Mouse (Mus musculus): ENCODE measurements around the gene Hk3. TPM values are rescaled to one million over a fixed set of nuclear protein-coding genes. Genes with fewer than 3 reads are reported as not detected.

Gene Hk3
- polyA plus RNA-seq (2016; fragmentation: Nextera tagmentation; extraction: Ambion mirVana), result 0.58 TPM in 2 replicates

- Histone ChIP-seq H3K27me3 (ENCODE audit: poor library complexity, severe bottlenecking) (no peaks in the 10 kb centered on the region), H3K9me3 (no peaks in the 10 kb centered on the region; the same call in 1 of the 2 replicates), H3K4me1 (peaks cover 24% of the 10 kb centered on the region), H3K4me3 (no peak within 1 kb of the TSS), H3K27ac (no peak within 1 kb of the TSS), H3K36me3 (replicated peaks) (peaks cover 8% of the 10 kb centered on the region)
- WGBS, result 92% methylated on average over 13 of the region's 13 CpGs
- no peak for DNase-seq (ENCODE audit: extremely low spot score, low spot score)
These were observed at the start of gene Hk3 for GRCm38 (mm10) chr13:55021194-55021779. Hk3 (minus strand) TSS chr13:55021385.

- Histone ChIP-seq H3K27ac (no peak overlapping the region), H3K9me3 (no peaks in the 10 kb centered on the region), H3K4me3 (no peak overlapping the region), H3K36me3 (replicated peaks) (no peaks in the 10 kb centered on the region; the same call in 1 of the 2 replicates), H3K4me1 (no peaks in the 10 kb centered on the region), H3K27me3 (ENCODE audit: poor library complexity, severe bottlenecking) (no peaks in the 10 kb centered on the region)
- WGBS, result 73% methylated on average over 7 of the region's 7 CpGs
- DNase-seq (ENCODE audit: extremely low spot score, low spot score), result no peak
These were observed 48.5 kb upstream of the Hk3 start for GRCm38 (mm10) chr13:55069719-55070118.

GRCm38 (mm10) chr13:55063276-55063675 lies 42.1 kb upstream of the Hk3 start:
- H3K27ac ChIP-seq, result no peak overlapping the region
- no peaks in the 10 kb centered on the region for H3K27me3 ChIP-seq (ENCODE audit: poor library complexity, severe bottlenecking)
- H3K9me3 ChIP-seq, result no peaks in the 10 kb centered on the region
- WGBS, result 86% methylated on average over 2 of the region's 2 CpGs
- peaks cover 19% of the 10 kb centered on the region for H3K36me3 ChIP-seq (replicated peaks)
- no peak for DNase-seq (ENCODE audit: extremely low spot score, low spot score)
- no peak overlapping the region for H3K4me3 ChIP-seq
- no peaks in the 10 kb centered on the region for H3K4me1 ChIP-seq

- Histone ChIP-seq H3K4me3 (no peak overlapping the region), H3K9me3 (no peaks in the 10 kb centered on the region), H3K4me1 (no peaks in the 10 kb centered on the region), H3K36me3 (replicated peaks) (peaks cover 34% of the 10 kb centered on the region), H3K27me3 (ENCODE audit: poor library complexity, severe bottlenecking) (no peaks in the 10 kb centered on the region), H3K27ac (no peak overlapping the region)
- no peak for DNase-seq (ENCODE audit: extremely low spot score, low spot score)
- 95% methylated on average over 2 of the region's 2 CpGs for WGBS
These were observed 36.9 kb upstream of the Hk3 start for GRCm38 (mm10) chr13:55058042-55058441.

- no peaks in the 10 kb centered on the region for H3K4me1 ChIP-seq
- H3K27me3 ChIP-seq (ENCODE audit: poor library complexity, severe bottlenecking), result no peaks in the 10 kb centered on the region
- H3K9me3 ChIP-seq, result no peaks in the 10 kb centered on the region
- no peak for DNase-seq (ENCODE audit: extremely low spot score, low spot score)
- H3K36me3 ChIP-seq (replicated peaks), result peaks cover 10% of the 10 kb centered on the region
- no peak overlapping the region for H3K4me3 ChIP-seq
- no peak overlapping the region for H3K27ac ChIP-seq
- WGBS, result 91% methylated on average over 3 of the region's 3 CpGs
These were observed 26.5 kb upstream of the Hk3 start for GRCm38 (mm10) chr13:55047706-55048105.

GRCm38 (mm10) chr13:55040016-55040415 lies 18.8 kb upstream of the Hk3 start:
- no peak for DNase-seq (ENCODE audit: extremely low spot score, low spot score)
- Histone ChIP-seq H3K9me3 (no peaks in the 10 kb centered on the region), H3K4me3 (no peak overlapping the region), H3K27me3 (ENCODE audit: poor library complexity, severe bottlenecking) (no peaks in the 10 kb centered on the region), H3K36me3 (replicated peaks) (peaks cover 16% of the 10 kb centered on the region), H3K4me1 (no peaks in the 10 kb centered on the region), H3K27ac (no peak overlapping the region)
- 96% methylated on average over 2 of the region's 2 CpGs for WGBS

- no peak overlapping the region for H3K27ac ChIP-seq
- peaks cover 12% of the 10 kb centered on the region for H3K4me1 ChIP-seq
- 95% methylated on average over 2 of the region's 2 CpGs for WGBS
- no peaks in the 10 kb centered on the region for H3K27me3 ChIP-seq (ENCODE audit: poor library complexity, severe bottlenecking)
- no peaks in the 10 kb centered on the region; the same call in 1 of the 2 replicates for H3K9me3 ChIP-seq
- H3K36me3 ChIP-seq (replicated peaks), result peaks cover 24% of the 10 kb centered on the region
- no peak overlapping the region for H3K4me3 ChIP-seq
- no peak for DNase-seq (ENCODE audit: extremely low spot score, low spot score)
These were observed 3.0 kb upstream of the Hk3 start for GRCm38 (mm10) chr13:55024215-55024614.

GRCm38 (mm10) chr13:55022715-55023114 lies 1.5 kb upstream of the Hk3 start:
- DNase-seq (ENCODE audit: extremely low spot score, low spot score), result no peak
- H3K9me3 ChIP-seq, result no peaks in the 10 kb centered on the region; the same call in 1 of the 2 replicates
- peaks cover 18% of the 10 kb centered on the region for H3K4me1 ChIP-seq
- WGBS, result 88% methylated on average over 9 of the region's 9 CpGs
- no peaks in the 10 kb centered on the region for H3K27me3 ChIP-seq (ENCODE audit: poor library complexity, severe bottlenecking)
- H3K36me3 ChIP-seq (replicated peaks), result peaks cover 11% of the 10 kb centered on the region
- no peak overlapping the region for H3K27ac ChIP-seq
- no peak overlapping the region for H3K4me3 ChIP-seq

- no peak overlapping the region for H3K27ac ChIP-seq
- peaks cover 9% of the 10 kb centered on the region for H3K36me3 ChIP-seq (replicated peaks)
- H3K4me3 ChIP-seq, result no peak overlapping the region
- H3K4me1 ChIP-seq, result peaks cover 18% of the 10 kb centered on the region
- no peak for DNase-seq (ENCODE audit: extremely low spot score, low spot score)
- no peaks in the 10 kb centered on the region for H3K27me3 ChIP-seq (ENCODE audit: poor library complexity, severe bottlenecking)
- WGBS, result 67% methylated on average over 4 of the region's 4 CpGs
- H3K9me3 ChIP-seq, result no peaks in the 10 kb centered on the region; the same call in 1 of the 2 replicates
These were observed 1.1 kb upstream of the Hk3 start for GRCm38 (mm10) chr13:55022256-55022655.

- Histone ChIP-seq H3K4me1 (peaks cover 28% of the 10 kb centered on the region), H3K36me3 (replicated peaks) (no peaks in the 10 kb centered on the region), H3K9me3 (no peaks in the 10 kb centered on the region), H3K27me3 (ENCODE audit: poor library complexity, severe bottlenecking) (peaks cover 3% of the 10 kb centered on the region), H3K4me3 (no peak overlapping the region), H3K27ac (no peak overlapping the region)
- WGBS, result 90% methylated on average over 4 of the region's 4 CpGs
- no peak for DNase-seq (ENCODE audit: extremely low spot score, low spot score)
These were observed 1.1 kb downstream of the Hk3 start for GRCm38 (mm10) chr13:55020051-55020450.

GRCm38 (mm10) chr13:55019181-55019580 lies 2.0 kb downstream of the Hk3 start:
- H3K36me3 ChIP-seq (replicated peaks), result no peaks in the 10 kb centered on the region
- H3K27me3 ChIP-seq (ENCODE audit: poor library complexity, severe bottlenecking), result peaks cover 12% of the 10 kb centered on the region
- H3K4me1 ChIP-seq, result peaks cover 37% of the 10 kb centered on the region
- no peaks in the 10 kb centered on the region for H3K9me3 ChIP-seq
- H3K4me3 ChIP-seq, result no peak overlapping the region
- no peak overlapping the region for H3K27ac ChIP-seq
- 58% methylated on average over 3 of the region's 3 CpGs for WGBS
- no peak for DNase-seq (ENCODE audit: extremely low spot score, low spot score)

GRCm38 (mm10) chr13:55018700-55019099 lies 2.5 kb downstream of the Hk3 start:
- Histone ChIP-seq H3K27ac (no peak overlapping the region), H3K4me3 (no peak overlapping the region), H3K4me1 (peaks cover 42% of the 10 kb centered on the region), H3K9me3 (no peaks in the 10 kb centered on the region), H3K36me3 (replicated peaks) (no peaks in the 10 kb centered on the region), H3K27me3 (ENCODE audit: poor library complexity, severe bottlenecking) (peaks cover 14% of the 10 kb centered on the region)
- DNase-seq (ENCODE audit: extremely low spot score, low spot score), result no peak
- whole genome bisulfite sequencing, result 91% methylated on average over 9 of the region's 9 CpGs

- no peak overlapping the region for H3K27ac ChIP-seq
- 90% methylated on average over 8 of the region's 8 CpGs for WGBS
- H3K4me1 ChIP-seq, result peaks cover 47% of the 10 kb centered on the region
These were observed 3.1 kb downstream of the Hk3 start for GRCm38 (mm10) chr13:55017898-55018599.

More at GRCm38 (mm10) chr13:55017898-55018599, 3.1 kb downstream of the Hk3 start:
- Histone ChIP-seq H3K27me3 (ENCODE audit: poor library complexity, severe bottlenecking) (peaks cover 20% of the 10 kb centered on the region), H3K4me3 (no peak overlapping the region), H3K9me3 (no peaks in the 10 kb centered on the region), H3K36me3 (replicated peaks) (no peaks in the 10 kb centered on the region)
- no peak for DNase-seq (ENCODE audit: extremely low spot score, low spot score)

Measured in forebrain, embryonic 10.5 days (tissue).